Comparison of ENCODE assay signal across 8 mouse cellular contexts in genomic region chr19:43386041-43386952, GRCm38 (mm10). TPM values are rescaled to one million over a fixed set of nuclear protein-coding genes. Genes with fewer than 3 reads are reported as not detected.
DNase-seq lines count a peak whose midpoint lies in the region; ATAC-seq lines count a peak whose summit lies in the region.
"Had no signal": no experiment of that assay in that cellular context is flagged by ENCODE, and none has a peak within 500 bp of the region (broad histone marks: within the 10 kb centered on the region; RNA-seq: fewer than 3 reads in every experiment).

No protein-coding gene starts in this region.

- peak overlapping the region; percentile 75 for H3K4me2 ChIP-seq in embryonic facial prominence, embryonic 13.5 days
- H3K4me2 ChIP-seq in hindbrain, embryonic 15.5 days: peak overlapping the region; percentile 63

- H3K4me1 ChIP-seq in embryonic facial prominence, embryonic 13.5 days: peaks cover 23% of the 10 kb centered on the region
- peaks cover 37% of the 10 kb centered on the region for H3K4me1 ChIP-seq in hindbrain, embryonic 15.5 days (replicated peaks)

- H3K27me3 ChIP-seq in embryonic facial prominence, embryonic 13.5 days: peaks cover 50% of the 10 kb centered on the region
- peaks cover 71% of the 10 kb centered on the region for H3K27me3 ChIP-seq in hindbrain, embryonic 15.5 days

- no peaks in the 10 kb centered on the region for H3K36me3 ChIP-seq in embryonic facial prominence, embryonic 13.5 days
- H3K36me3 ChIP-seq in hindbrain, embryonic 15.5 days: no peaks in the 10 kb centered on the region

- DNase-seq in left cerebral cortex, postnatal 36 days (ENCODE audit: low spot score in 2 of 2): peak; percentile 10 to 23
- DNase-seq in left cerebral cortex, adult 11 months (ENCODE audit: low spot score): no peak
- DNase-seq in neural tube, embryonic 10.5 days (ENCODE audit: extremely low spot score, low spot score): peak; percentile 65
- DNase-seq in urinary bladder, adult 2 months (ENCODE audit: low spot score): no peak
- no peak for DNase-seq in adrenal gland, postnatal 4 days (ENCODE audit: low spot score in 2 of 2)

- peak overlapping the region; percentile 96 for H3K27ac ChIP-seq in embryonic facial prominence, embryonic 13.5 days
- H3K27ac ChIP-seq in hindbrain, embryonic 15.5 days (replicated peaks): no peak overlapping the region

- peak overlapping the region; percentile 90 for H3K9ac ChIP-seq in embryonic facial prominence, embryonic 13.5 days
- H3K9ac ChIP-seq in hindbrain, embryonic 15.5 days: no peak overlapping the region

- intact Hi-C loops in left cerebral cortex, postnatal 36 days (cut with DNase I): no loop called here

- under 1% methylated on average over 48 of the region's 48 CpGs for WGBS in embryonic facial prominence, embryonic 13.5 days
- WGBS in hindbrain, embryonic 15.5 days: under 1% methylated on average over 48 of the region's 48 CpGs

- no peak for ATAC-seq in embryonic facial prominence, embryonic 13.5 days (ENCODE audit: insufficient number of reproducible peaks, insufficient read depth, low FRiP score, low TSS enrichment, low read depth)
- ATAC-seq in hindbrain, embryonic 15.5 days (ENCODE audit: low FRiP score, low read depth): no peak

- H3K9me3 ChIP-seq in embryonic facial prominence, embryonic 13.5 days: no peaks in the 10 kb centered on the region
- H3K9me3 ChIP-seq in hindbrain, embryonic 15.5 days: no peaks in the 10 kb centered on the region

- peak overlapping the region; percentile 53 for H3K4me3 ChIP-seq in embryonic facial prominence, embryonic 13.5 days
- peak overlapping the region; percentile 35 for H3K4me3 ChIP-seq in hindbrain, embryonic 15.5 days

RNA-seq across cellular contexts. Expression of gene Hpse2, which starts 1.9 kb away (rescaled TPM):
- total RNA-seq in left cerebral cortex, postnatal 36 days (2021): under 1 TPM; 0.07 to 0.09 TPM
- polyA plus RNA-seq in embryonic facial prominence, embryonic 13.5 days (2015; fragmentation: Nextera tagmentation; extraction: Ambion mirVana): 37.8 and 40.4 TPM in 2 replicates
- 0.17 and 0.32 TPM in 2 replicates for polyA plus RNA-seq in hindbrain, embryonic 15.5 days (2015; fragmentation: Nextera tagmentation; extraction: Ambion mirVana)
- polyA plus RNA-seq in urinary bladder, adult 2 months (2012; rRNA removed): 9.4 and 13.0 TPM in 2 replicates
- total RNA-seq in adrenal gland, postnatal 4 days (2021): under 1 TPM in 1 of 2 experiments, not detected in 1; 0.11 TPM
- polyA plus RNA-seq: liver, embryonic 16.5 days had no signal

RNA-seq across cellular contexts. Expression of gene Cnnm1, which starts 53.9 kb away (rescaled TPM):
- 100 to 1,000 TPM in 1 of 2 experiments, 10 to 100 TPM in 1; 99.5 to 113 TPM for total RNA-seq in left cerebral cortex, postnatal 36 days (2021)
- 2.8 and 3.6 TPM in 2 replicates for polyA plus RNA-seq in embryonic facial prominence, embryonic 13.5 days (2015; fragmentation: Nextera tagmentation; extraction: Ambion mirVana)
- 3.4 and 3.9 TPM in 2 replicates for polyA plus RNA-seq in hindbrain, embryonic 15.5 days (2015; fragmentation: Nextera tagmentation; extraction: Ambion mirVana)
- 2.6 and 2.8 TPM in 2 replicates for polyA plus RNA-seq in urinary bladder, adult 2 months (2012; rRNA removed)
- total RNA-seq in adrenal gland, postnatal 4 days (2021): 1 to 10 TPM; 1.2 to 1.5 TPM

Comparison
In these comparisons a context has a peak if more than half of its experiments do, and no peak if none do; other contexts are left out.
1. DNase-seq: peak in left cerebral cortex, postnatal 36 days (2 of 2) and neural tube, embryonic 10.5 days (single experiment); none in left cerebral cortex, adult 11 months (single experiment), urinary bladder, adult 2 months (single experiment) and adrenal gland, postnatal 4 days (0 of 2).